Mouse (Mus musculus) ovary, adult 18-20 months (tissue): Measurements from ENCODE around the gene Bdkrb2.
A peak's percentile ranks its signal among the peaks of the same experiment; 100 is the strongest.

Experiments used
- DNase-seq: peaks from one replicate; pipeline ENCODE4 v3.0.0; 2022; ENCODE audit warnings: low spot score, mixed read lengths

The Bdkrb2 gene

GRCm38 (mm10) chr12:105546538-105546937 lies 16.5 kb upstream of the Bdkrb2 start:
- DNase-seq: no peak

GRCm38 (mm10) chr12:105547151-105547550 lies 15.9 kb upstream of the Bdkrb2 start:
- DNase-seq: no peak

GRCm38 (mm10) chr12:105548001-105548400 lies 15.0 kb upstream of the Bdkrb2 start:
- no peak for DNase-seq

- DNase-seq: peak; percentile 69
These were observed 14.1 kb upstream of the Bdkrb2 start for GRCm38 (mm10) chr12:105548881-105549280.

GRCm38 (mm10) chr12:105549835-105550802 lies 12.9 kb upstream of the Bdkrb2 start:
- no peak for DNase-seq

GRCm38 (mm10) chr12:105551551-105551989 lies 11.5 kb upstream of the Bdkrb2 start:
- no peak for DNase-seq

- DNase-seq: no peak
These were observed 8.8 kb upstream of the Bdkrb2 start for GRCm38 (mm10) chr12:105554151-105554772.

GRCm38 (mm10) chr12:105555172-105555571 lies 7.9 kb upstream of the Bdkrb2 start:
- no peak for DNase-seq

- DNase-seq: no peak
These were observed 5.6 kb upstream of the Bdkrb2 start for GRCm38 (mm10) chr12:105557250-105557925.

GRCm38 (mm10) chr12:105561007-105561534 lies 2.0 kb upstream of the Bdkrb2 start:
- DNase-seq: no peak

- DNase-seq: no peak
These were observed 788 bp upstream of the Bdkrb2 start for GRCm38 (mm10) chr12:105562056-105562820.

- DNase-seq: no peak
These were observed 775 bp downstream of the Bdkrb2 start for GRCm38 (mm10) chr12:105563726-105564275.

GRCm38 (mm10) chr12:105565221-105565620 lies 2.2 kb downstream of the Bdkrb2 start:
- DNase-seq: no peak

GRCm38 (mm10) chr12:105571867-105572266 lies 8.8 kb downstream of the Bdkrb2 start:
- DNase-seq: no peak

GRCm38 (mm10) chr12:105572622-105573021 lies 9.6 kb downstream of the Bdkrb2 start:
- no peak for DNase-seq

GRCm38 (mm10) chr12:105574356-105574755 lies 11.3 kb downstream of the Bdkrb2 start:
- no peak for DNase-seq

GRCm38 (mm10) chr12:105580490-105580889 lies 17.5 kb downstream of the Bdkrb2 start:
- no peak for DNase-seq

- no peak for DNase-seq
These were observed 19.5 kb downstream of the Bdkrb2 start for GRCm38 (mm10) chr12:105582486-105582885.

- DNase-seq: no peak
These were observed 20.5 kb downstream of the Bdkrb2 start for GRCm38 (mm10) chr12:105583484-105583883.

- peak; percentile 73 for DNase-seq
These were observed 21.8 kb downstream of the Bdkrb2 start for GRCm38 (mm10) chr12:105584851-105585250.

GRCm38 (mm10) chr12:105587526-105587925 lies 24.5 kb downstream of the Bdkrb2 start:
- no peak for DNase-seq
